Mouse (Mus musculus) lung, postnatal 25 days (tissue): Measurements from ENCODE around the gene Trabd2b.

Source experiments
- DNase-seq: peaks from one replicate; pipeline ENCODE4 v3.0.0; 2022; ENCODE audit warnings: low spot score

The Trabd2b gene

DNA sequence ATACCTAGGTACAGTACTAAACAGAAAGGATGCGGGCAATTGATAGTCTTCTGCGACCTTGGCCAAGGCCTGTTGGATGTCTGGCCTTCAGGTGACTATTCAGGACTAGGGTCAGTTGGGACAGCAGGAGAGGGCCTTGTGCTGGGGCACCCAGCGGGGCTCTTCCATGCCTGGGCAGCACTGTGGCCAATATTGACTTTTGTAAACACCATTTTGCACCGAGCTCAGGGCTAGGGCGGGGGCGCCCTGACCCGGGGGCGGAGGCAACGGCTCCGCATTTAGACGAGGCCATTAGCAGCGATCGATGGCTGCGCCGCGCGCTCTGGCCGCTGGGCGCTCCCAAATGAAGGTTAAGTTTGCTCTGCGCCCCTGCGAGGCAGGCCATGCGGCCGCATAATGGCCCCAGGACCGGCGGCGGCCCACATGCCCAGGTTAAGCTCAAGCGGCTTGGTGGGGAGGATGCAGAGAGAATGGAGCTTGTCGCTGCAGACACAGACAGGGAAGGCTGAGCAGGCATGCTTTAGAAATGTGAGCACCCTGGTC, 242.1 kb downstream of the Trabd2b start:
- DNase-seq: no peak

DNA sequence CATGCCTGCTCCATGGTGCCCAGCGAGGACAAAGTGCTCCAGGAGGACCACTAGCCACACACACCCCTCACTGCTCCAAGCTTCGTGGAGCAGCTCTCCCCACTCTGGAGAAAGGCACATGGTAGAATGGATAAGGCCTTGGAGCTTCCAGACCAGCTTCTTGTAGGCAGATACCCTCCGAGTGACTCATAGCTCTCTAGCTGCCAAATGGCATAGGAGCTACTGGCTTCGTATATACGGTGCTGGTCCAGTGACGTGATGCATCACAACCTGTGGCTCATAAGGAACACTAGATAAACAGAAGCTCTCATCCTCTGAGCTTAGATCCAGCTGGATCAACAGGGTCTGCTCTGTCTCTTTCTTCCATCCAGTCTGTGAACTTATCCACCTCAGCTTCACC, 244.0 kb downstream of the Trabd2b start:
- no peak for DNase-seq

GRCm38 (mm10) chr4:114651007-114651406, 244.5 kb downstream of the Trabd2b start:
- no peak for DNase-seq

DNA sequence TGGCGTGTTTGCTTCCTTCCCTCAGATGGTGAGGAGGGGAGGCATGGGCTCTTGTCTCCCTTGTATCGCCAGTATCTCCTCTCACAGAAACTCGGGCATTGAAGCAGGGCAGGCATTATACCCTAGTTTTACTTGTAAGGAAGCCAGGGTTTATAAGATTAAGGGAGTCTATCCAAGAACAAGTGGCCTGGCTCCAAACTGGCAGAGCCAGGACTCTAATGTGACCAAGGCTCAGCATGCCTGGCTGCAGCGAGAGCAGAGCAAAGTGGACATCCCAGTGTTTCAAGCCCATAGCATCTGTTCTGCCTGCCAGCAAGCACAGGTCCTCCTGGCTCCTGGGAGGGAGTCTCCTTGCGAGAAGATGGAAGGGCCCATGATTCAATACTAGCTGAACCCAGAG, 245.1 kb downstream of the Trabd2b start:
- DNase-seq: no peak

DNA sequence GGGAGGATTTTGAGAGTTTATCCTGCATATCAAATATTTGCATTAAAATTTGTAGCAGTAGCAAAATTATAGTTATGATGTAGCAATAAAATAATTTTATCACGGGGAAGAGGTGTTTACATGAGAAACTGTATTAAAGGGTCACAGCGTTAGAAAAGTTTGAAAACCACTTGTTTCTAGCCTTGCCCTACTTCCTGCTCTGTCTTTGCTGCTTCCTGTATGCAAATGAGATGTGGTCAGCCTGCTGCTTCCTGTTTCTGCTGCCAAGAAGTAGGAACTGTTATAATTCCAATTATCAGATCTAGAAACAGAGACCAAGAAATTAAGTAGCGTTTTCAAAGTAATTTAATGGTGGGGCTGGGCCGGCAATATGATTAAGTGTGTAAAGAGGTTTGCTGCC, 245.9 kb downstream of the Trabd2b start:
- DNase-seq: peak; percentile 26

- DNase-seq: no peak
Observed at GRCm38 (mm10) chr4:114657933-114658332, 251.4 kb downstream of the Trabd2b start.

DNA sequence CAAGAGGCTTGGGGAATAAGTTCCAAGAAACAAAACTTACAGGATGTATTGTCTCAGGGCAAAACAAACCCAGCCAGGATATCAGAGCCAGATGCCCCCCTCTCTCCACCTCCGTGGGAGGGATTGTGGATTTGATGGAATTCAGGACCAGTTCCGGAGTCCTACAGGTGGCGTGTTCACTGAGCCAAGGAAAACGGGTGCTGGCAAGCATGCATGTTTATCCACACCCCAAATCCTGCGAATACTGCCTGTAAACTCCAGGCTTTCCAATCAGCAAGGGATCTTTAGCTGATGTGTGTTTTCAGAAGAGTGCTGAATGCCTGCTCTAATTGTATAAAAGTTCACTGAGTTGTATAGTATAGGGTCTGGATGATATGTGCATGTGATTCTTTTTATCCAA, 253.4 kb downstream of the Trabd2b start:
- no peak for DNase-seq

- no peak for DNase-seq
Observed at GRCm38 (mm10) chr4:114664063-114665036, 257.8 kb downstream of the Trabd2b start.
